Mouse (Mus musculus) ovary, postnatal 10 days (tissue): Measurements from ENCODE around the gene Adam15.

Source experiments
- DNase-seq: peaks from one replicate; pipeline ENCODE4 v3.0.0; 2022; ENCODE audit warnings: low spot score

Adam15 gene

DNA sequence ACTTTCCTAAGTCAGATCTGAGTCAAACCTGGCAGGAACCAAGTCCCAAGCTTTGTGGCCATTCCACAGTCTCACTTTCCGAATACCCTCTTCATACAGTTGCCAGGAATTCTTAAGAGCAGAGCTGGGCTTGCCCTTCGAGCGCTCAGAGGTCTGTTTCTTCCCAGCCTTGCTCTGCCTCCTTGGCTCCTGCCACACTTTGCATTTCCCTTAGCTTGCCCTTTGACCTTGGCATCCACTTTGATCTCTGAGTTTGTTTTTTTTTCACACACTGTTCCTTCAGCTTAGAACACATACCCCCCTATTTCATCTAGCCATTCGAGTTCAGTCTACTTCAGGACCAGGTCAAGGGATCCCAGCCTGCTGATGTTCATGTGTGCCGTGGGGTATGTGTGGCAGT lies 1.5 kb upstream of the Adam15 start:
- DNase-seq, result no peak

DNA sequence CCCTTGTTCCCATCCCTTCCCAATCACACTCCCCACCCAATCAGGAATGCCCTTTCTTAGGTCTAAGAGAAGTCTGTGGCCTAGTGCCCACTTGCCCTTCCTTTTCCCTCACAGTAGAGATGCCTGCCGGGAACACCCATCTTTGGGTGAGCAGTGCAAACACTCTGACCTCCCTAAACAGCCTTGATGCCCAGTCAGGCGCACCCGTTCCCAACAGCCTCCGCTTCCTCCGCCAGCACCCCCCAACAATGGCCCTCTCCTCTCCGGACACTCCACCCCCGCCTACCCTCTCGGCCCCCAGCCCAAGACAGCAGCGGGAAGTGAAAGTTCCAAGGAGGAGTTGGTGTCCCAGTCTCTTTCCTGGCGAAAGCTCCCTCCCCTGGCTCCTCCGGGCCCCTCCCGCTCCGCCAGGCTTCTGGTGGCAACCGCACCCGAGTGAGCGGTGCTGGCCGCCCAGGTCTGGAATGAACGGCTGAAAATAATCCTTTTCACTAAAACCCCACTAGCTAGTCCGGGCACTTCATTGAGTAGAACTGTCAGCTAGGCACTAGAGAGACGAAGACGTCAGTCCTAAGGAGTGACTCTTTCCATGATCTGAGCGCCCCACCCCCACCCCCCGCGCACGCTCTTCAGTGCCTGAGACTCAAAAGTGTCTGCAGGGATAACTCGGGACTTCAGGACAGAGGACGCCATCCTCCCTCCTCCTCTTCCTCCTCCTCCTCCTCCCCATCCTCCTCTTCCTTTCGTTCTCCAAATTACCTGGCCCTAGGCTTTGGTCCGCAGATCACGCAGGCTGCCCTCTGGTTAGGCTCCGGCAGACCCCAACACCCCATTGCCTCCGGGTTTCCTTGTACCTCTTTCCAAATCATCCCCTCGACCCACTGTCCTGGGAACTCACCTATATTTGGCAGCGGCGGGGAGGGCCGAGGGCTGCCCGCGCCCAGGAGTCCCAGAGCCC lies 606 bp downstream of the Adam15 start:
- DNase-seq, result peak; percentile 49

DNA sequence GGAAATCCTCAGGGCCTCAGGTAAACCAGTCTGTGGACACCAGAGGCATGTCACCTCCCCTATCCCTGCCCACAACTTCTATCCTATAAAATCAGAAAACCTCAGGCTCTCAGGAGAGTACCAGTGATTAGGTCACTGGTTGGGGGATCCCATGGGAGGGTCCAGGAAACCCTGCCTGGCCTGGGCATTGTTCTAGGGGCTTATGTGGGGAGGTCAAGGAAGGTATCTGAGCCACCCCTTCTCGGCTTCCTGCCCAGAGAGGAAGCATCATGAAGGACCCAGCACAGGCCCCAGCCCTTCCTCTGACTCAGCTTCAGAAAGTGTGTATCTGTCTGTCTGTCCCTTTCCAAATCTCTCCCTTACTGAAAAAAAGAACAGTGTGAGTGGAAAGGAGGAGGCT lies 1.9 kb downstream of the Adam15 start:
- no peak for DNase-seq

- DNase-seq, result no peak
Observed at GRCm38 (mm10) chr3:89346815-89347540, 2.8 kb downstream of the Adam15 start.

DNA sequence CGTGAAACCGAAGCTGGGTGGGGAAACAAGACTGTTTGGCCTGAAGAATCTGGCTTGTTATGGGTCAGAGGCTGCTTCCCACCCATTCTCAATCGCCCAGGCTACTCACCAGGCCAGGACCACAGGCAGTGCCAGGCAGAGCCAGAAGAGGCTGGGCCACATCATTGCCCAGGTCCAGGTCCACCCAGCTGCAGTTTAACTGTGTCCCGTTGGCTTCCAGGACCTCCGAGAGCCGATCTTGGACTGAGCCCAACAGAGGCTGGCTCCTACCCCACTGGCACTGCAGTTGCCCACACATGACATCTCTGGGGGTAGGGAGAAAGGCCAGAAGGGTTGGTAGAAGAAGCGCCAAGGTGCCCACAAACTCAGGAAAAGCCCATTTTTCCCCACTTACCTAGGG lies 6.5 kb downstream of the Adam15 start:
- DNase-seq, result no peak

DNA sequence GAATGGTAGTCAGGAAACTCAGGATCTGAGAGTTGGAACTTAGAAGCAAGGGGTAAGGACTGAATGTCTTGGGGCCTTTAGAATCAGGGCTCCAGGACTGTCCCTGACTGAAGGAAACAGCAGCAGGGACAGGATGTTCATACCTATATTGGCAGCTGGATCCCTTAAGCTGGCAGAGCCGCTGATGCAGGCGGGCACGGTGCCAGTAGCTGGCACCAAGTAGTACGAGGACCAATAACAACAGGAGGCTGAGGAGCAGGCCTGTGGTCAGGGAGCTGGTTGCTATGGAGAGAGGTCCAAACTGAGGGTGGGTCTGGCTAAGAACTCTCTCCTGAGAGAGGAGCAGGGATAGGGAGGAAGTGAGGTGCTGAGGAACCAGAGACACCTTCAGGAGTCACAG lies 8.0 kb downstream of the Adam15 start:
- no peak for DNase-seq

GRCm38 (mm10) chr3:89340465-89340864 lies 9.3 kb downstream of the Adam15 start:
- DNase-seq, result peak; percentile 72

DNA sequence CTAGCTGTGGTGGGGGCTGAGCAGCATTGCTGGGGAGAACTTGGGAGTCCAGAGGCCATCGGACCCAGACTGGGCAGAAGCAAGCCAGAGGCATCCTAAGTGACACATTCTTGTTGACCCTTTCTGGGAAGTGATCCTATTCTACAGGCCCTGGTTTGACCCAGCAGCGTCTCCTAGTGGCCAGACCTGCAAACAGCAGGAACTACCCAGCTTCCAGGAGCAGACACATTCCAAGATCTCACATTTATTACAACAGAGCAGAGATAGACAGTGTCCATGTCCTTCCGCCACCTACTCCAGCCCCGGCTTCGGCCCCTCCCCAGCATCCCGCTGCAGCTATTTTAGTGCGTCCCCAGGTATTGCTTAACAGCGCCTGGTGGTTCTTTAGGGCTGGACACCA lies 10.4 kb downstream of the Adam15 start:
- DNase-seq, result no peak

- DNase-seq, result no peak
Observed at GRCm38 (mm10) chr3:89337721-89338578, 11.8 kb downstream of the Adam15 start, which contains the start of gene Efna4. TSS of gene Efna4 (minus strand) at chr3:89338028.

GRCm38 (mm10) chr3:89337062-89337720 lies 12.6 kb downstream of the Adam15 start:
- DNase-seq, result no peak

- DNase-seq, result no peak
Observed at GRCm38 (mm10) chr3:89336529-89336928, 13.3 kb downstream of the Adam15 start.

DNA sequence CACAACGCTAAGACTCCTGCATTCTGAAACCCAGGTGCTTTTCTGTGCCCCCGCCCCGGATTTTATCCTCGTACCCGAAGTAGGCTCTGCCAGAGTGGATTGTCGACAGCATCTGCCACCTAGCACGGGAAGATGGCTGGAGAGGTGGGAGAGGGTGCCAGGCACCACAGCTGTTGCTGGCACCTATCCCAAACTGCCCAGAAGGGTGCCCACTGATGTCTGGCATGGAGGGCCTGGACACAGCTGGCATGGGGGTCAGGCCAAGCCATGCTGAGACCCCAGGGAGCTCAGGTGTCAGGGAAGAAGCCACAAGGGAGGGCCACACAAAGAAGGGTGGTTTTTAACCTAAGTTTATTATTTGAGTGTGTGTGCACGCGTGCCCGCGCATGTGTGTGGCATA lies 16.7 kb downstream of the Adam15 start:
- DNase-seq, result no peak

- no peak for DNase-seq
Observed at GRCm38 (mm10) chr3:89332476-89332875, 17.3 kb downstream of the Adam15 start.

GRCm38 (mm10) chr3:89332013-89332412 lies 17.8 kb downstream of the Adam15 start:
- DNase-seq, result no peak

DNA sequence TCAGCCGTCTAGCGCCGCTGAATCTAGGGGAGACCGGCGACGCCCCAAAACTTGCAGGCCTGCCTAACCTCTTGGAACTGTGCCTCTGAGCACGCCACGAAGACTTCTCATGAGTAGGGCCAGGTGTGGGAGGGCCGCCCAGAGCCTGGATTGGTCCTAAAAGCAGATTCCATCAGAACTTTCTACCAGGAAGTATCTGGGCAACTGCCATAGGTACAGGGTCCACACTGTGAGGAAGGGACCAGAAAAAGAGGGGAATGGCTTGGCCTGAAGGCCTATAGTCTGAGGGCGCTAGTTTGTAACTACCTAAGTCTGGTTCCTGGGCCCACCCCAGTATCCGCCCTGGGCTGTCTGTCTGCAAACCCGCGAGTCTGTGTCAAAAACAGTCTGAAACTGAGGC lies 18.2 kb downstream of the Adam15 start:
- no peak for DNase-seq

DNA sequence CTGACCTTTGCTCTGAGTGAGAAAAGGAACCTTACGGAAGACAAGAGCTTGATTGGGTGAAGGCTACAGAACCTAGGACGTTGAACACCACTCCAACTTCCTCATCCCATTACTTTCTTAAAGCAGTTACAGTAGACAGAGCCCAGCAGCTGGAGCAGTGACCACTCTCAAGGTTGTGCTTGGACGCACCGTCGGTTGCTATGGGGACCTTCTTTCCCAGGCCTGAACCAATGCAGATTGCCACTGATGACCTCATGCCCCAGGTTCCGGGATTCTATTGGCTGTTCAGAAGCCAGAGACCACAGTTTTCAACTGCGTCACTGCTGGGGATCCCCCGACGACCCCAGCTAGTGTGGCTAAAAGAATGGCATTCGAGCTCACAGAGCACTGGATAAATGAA lies 18.8 kb downstream of the Adam15 start:
- DNase-seq, result no peak

DNA sequence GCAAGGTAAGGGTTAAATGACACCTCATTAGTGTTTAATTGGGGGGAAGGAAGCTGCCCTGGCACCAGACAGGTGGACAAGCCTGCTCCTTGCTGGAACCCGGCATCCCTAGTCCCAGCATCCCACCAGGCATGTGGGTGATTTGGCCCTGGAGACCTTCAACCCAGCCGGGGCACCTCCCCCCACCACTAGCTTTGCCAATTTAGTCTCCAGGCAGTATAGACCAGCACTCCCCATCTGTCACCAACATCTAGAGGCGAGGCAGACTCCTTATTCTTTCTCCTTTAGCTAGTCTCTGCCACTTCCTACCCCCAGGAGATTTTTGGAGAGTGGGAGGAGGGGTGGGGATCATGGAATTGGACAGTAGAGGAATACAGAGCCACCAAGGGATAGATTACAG lies 19.4 kb downstream of the Adam15 start:
- DNase-seq, result no peak

GRCm38 (mm10) chr3:89328623-89329022 lies 21.2 kb downstream of the Adam15 start:
- DNase-seq, result no peak

- no peak for DNase-seq
Observed at GRCm38 (mm10) chr3:89327371-89327870, 22.4 kb downstream of the Adam15 start.

DNA sequence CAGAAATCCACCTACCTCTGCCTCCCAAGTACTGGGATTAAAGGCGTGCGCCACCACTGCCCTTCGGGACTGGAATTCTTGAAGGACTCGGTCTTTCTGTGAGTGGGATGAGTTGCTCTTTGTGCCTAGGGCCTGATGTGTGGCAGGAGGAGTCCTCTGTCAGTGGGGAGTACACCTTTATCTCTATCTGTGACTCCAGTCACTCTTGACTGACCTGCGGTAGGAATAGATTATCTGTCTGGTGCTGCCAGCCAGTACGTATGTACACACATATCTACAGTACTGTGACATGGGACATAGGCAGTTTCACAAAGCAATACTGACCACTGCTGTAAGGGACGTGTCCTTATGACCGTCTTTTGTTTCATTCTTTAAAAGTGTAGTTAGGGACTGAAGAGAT lies 23.9 kb downstream of the Adam15 start:
- no peak for DNase-seq

GRCm38 (mm10) chr3:89322514-89323165 lies 27.2 kb downstream of the Adam15 start, which contains the start of gene Efna3:
TSS of gene Efna3 (minus strand) at chr3:89322965.
- DNase-seq, result no peak
